Mouse (Mus musculus): ENCODE data around the gene Krt25. TPM values are rescaled to one million over a fixed set of nuclear protein-coding genes. Genes with fewer than 3 reads are reported as not detected.

The Krt25 gene
- not detected in 2 replicates for polyA plus RNA-seq (2015; fragmentation: Nextera tagmentation; extraction: Ambion mirVana)

GRCm38 (mm10) chr11:99322851-99323250, at the start of gene Krt25:
Gene Krt25, minus strand, starts transcription at chr11:99322951.
- no peak within 1 kb of the TSS for H3K9ac ChIP-seq (ENCODE audit: low read depth, low read length)
- H3K27me3 ChIP-seq (ENCODE audit: control insufficient read depth, insufficient read depth, low read depth, low read length) = no peaks in the 10 kb centered on the region
- H3K9me3 ChIP-seq (replicated peaks; ENCODE audit: control insufficient read depth, low read length) = no peaks in the 10 kb centered on the region
- no peak for ATAC-seq (ENCODE audit: low read depth)
- 79% methylated on average over 11 of the region's 11 CpGs for WGBS (ENCODE audit: insufficient replicate concordance)
- no peak within 1 kb of the TSS for H3K4me2 ChIP-seq (ENCODE audit: low read depth, low read length)
- no peaks in the 10 kb centered on the region for H3K4me1 ChIP-seq (ENCODE audit: control insufficient read depth, low read depth, low read length)
- H3K4me3 ChIP-seq (ENCODE audit: low read depth, low read length) = no peak within 1 kb of the TSS
- no peaks in the 10 kb centered on the region for H3K36me3 ChIP-seq (ENCODE audit: control insufficient read depth, insufficient read depth)
- no peak within 1 kb of the TSS for H3K27ac ChIP-seq (ENCODE audit: low read length)

GRCm38 (mm10) chr11:99369853-99370451, 47.2 kb upstream of the Krt25 start:
- Histone ChIP-seq H3K4me1 (ENCODE audit: control insufficient read depth, low read depth, low read length) (no peaks in the 10 kb centered on the region), H3K4me2 (ENCODE audit: low read depth, low read length) (no peak overlapping the region), H3K36me3 (ENCODE audit: control insufficient read depth, insufficient read depth) (no peaks in the 10 kb centered on the region), H3K27ac (ENCODE audit: low read length) (no peak overlapping the region), H3K4me3 (ENCODE audit: low read depth, low read length) (no peak overlapping the region), H3K9ac (ENCODE audit: low read depth, low read length) (no peak overlapping the region), H3K9me3 (replicated peaks; ENCODE audit: control insufficient read depth, low read length) (no peaks in the 10 kb centered on the region), H3K27me3 (ENCODE audit: control insufficient read depth, insufficient read depth, low read depth, low read length) (no peaks in the 10 kb centered on the region)
- no peak for ATAC-seq (ENCODE audit: low read depth)
- WGBS (ENCODE audit: insufficient replicate concordance) = 62% methylated on average over 8 of the region's 8 CpGs

GRCm38 (mm10) chr11:99369229-99369628, 46.5 kb upstream of the Krt25 start:
- H3K4me3 ChIP-seq (ENCODE audit: low read depth, low read length) = no peak overlapping the region
- WGBS (ENCODE audit: insufficient replicate concordance) = 19% methylated on average over 3 of the region's 3 CpGs
- no peaks in the 10 kb centered on the region for H3K4me1 ChIP-seq (ENCODE audit: control insufficient read depth, low read depth, low read length)
- no peaks in the 10 kb centered on the region for H3K27me3 ChIP-seq (ENCODE audit: control insufficient read depth, insufficient read depth, low read depth, low read length)
- no peaks in the 10 kb centered on the region for H3K9me3 ChIP-seq (replicated peaks; ENCODE audit: control insufficient read depth, low read length)
- H3K36me3 ChIP-seq (ENCODE audit: control insufficient read depth, insufficient read depth) = no peaks in the 10 kb centered on the region
- no peak for ATAC-seq (ENCODE audit: low read depth)
- no peak overlapping the region for H3K9ac ChIP-seq (ENCODE audit: low read depth, low read length)
- H3K4me2 ChIP-seq (ENCODE audit: low read depth, low read length) = no peak overlapping the region
- no peak overlapping the region for H3K27ac ChIP-seq (ENCODE audit: low read length)

- no peaks in the 10 kb centered on the region for H3K36me3 ChIP-seq (ENCODE audit: control insufficient read depth, insufficient read depth)
- no peak overlapping the region for H3K9ac ChIP-seq (ENCODE audit: low read depth, low read length)
- no peak overlapping the region for H3K27ac ChIP-seq (ENCODE audit: low read length)
- no peak for ATAC-seq (ENCODE audit: low read depth)
- no peak overlapping the region for H3K4me3 ChIP-seq (ENCODE audit: low read depth, low read length)
- no peaks in the 10 kb centered on the region for H3K9me3 ChIP-seq (replicated peaks; ENCODE audit: control insufficient read depth, low read length)
- H3K27me3 ChIP-seq (ENCODE audit: control insufficient read depth, insufficient read depth, low read depth, low read length) = no peaks in the 10 kb centered on the region
- 36% methylated on average over 10 of the region's 10 CpGs for WGBS (ENCODE audit: insufficient replicate concordance)
- H3K4me1 ChIP-seq (ENCODE audit: control insufficient read depth, low read depth, low read length) = no peaks in the 10 kb centered on the region
- H3K4me2 ChIP-seq (ENCODE audit: low read depth, low read length) = no peak overlapping the region
Observed at GRCm38 (mm10) chr11:99366791-99367190, 44.0 kb upstream of the Krt25 start.

GRCm38 (mm10) chr11:99364412-99364811, 41.7 kb upstream of the Krt25 start:
- Histone ChIP-seq H3K27me3 (ENCODE audit: control insufficient read depth, insufficient read depth, low read depth, low read length) (no peaks in the 10 kb centered on the region), H3K4me1 (ENCODE audit: control insufficient read depth, low read depth, low read length) (no peaks in the 10 kb centered on the region), H3K9me3 (replicated peaks; ENCODE audit: control insufficient read depth, low read length) (no peaks in the 10 kb centered on the region), H3K9ac (ENCODE audit: low read depth, low read length) (no peak overlapping the region), H3K27ac (ENCODE audit: low read length) (no peak overlapping the region), H3K4me2 (ENCODE audit: low read depth, low read length) (no peak overlapping the region), H3K36me3 (ENCODE audit: control insufficient read depth, insufficient read depth) (no peaks in the 10 kb centered on the region), H3K4me3 (ENCODE audit: low read depth, low read length) (no peak overlapping the region)
- 19% methylated on average over 9 of the region's 9 CpGs for WGBS (ENCODE audit: insufficient replicate concordance)
- ATAC-seq (ENCODE audit: low read depth) = no peak

GRCm38 (mm10) chr11:99361423-99361822, 38.7 kb upstream of the Krt25 start:
- H3K9ac ChIP-seq (ENCODE audit: low read depth, low read length) = no peak overlapping the region
- WGBS (ENCODE audit: insufficient replicate concordance) = 48% methylated on average over 8 of the region's 8 CpGs

GRCm38 (mm10) chr11:99351004-99351403, 28.3 kb upstream of the Krt25 start, which contains the start of gene Krt27:
Gene Krt27, minus strand, starts transcription at chr11:99351104.
- Histone ChIP-seq H3K9ac (ENCODE audit: low read depth, low read length) (no peak within 1 kb of the TSS), H3K27me3 (ENCODE audit: control insufficient read depth, insufficient read depth, low read depth, low read length) (no peaks in the 10 kb centered on the region), H3K4me3 (ENCODE audit: low read depth, low read length) (no peak within 1 kb of the TSS), H3K4me1 (ENCODE audit: control insufficient read depth, low read depth, low read length) (no peaks in the 10 kb centered on the region), H3K27ac (ENCODE audit: low read length) (no peak within 1 kb of the TSS), H3K36me3 (ENCODE audit: control insufficient read depth, insufficient read depth) (no peaks in the 10 kb centered on the region), H3K4me2 (ENCODE audit: low read depth, low read length) (no peak within 1 kb of the TSS), H3K9me3 (replicated peaks; ENCODE audit: control insufficient read depth, low read length) (no peaks in the 10 kb centered on the region)
- 62% methylated on average over 12 of the region's 12 CpGs for WGBS (ENCODE audit: insufficient replicate concordance)
- no peak for ATAC-seq (ENCODE audit: low read depth)

More at GRCm38 (mm10) chr11:99361423-99361822, 38.7 kb upstream of the Krt25 start:
- no peak overlapping the region for H3K4me2 ChIP-seq (ENCODE audit: low read depth, low read length)
- no peak for ATAC-seq (ENCODE audit: low read depth)
- H3K9me3 ChIP-seq (replicated peaks; ENCODE audit: control insufficient read depth, low read length) = no peaks in the 10 kb centered on the region
- H3K27me3 ChIP-seq (ENCODE audit: control insufficient read depth, insufficient read depth, low read depth, low read length) = no peaks in the 10 kb centered on the region
- no peak overlapping the region for H3K27ac ChIP-seq (ENCODE audit: low read length)
- no peak overlapping the region for H3K4me3 ChIP-seq (ENCODE audit: low read depth, low read length)
- H3K36me3 ChIP-seq (ENCODE audit: control insufficient read depth, insufficient read depth) = no peaks in the 10 kb centered on the region
- H3K4me1 ChIP-seq (ENCODE audit: control insufficient read depth, low read depth, low read length) = no peaks in the 10 kb centered on the region

GRCm38 (mm10) chr11:99339299-99339847, 16.6 kb upstream of the Krt25 start:
- Histone ChIP-seq H3K27me3 (ENCODE audit: control insufficient read depth, insufficient read depth, low read depth, low read length) (no peaks in the 10 kb centered on the region), H3K9me3 (replicated peaks; ENCODE audit: control insufficient read depth, low read length) (no peaks in the 10 kb centered on the region), H3K36me3 (ENCODE audit: control insufficient read depth, insufficient read depth) (no peaks in the 10 kb centered on the region), H3K27ac (ENCODE audit: low read length) (no peak overlapping the region), H3K4me1 (ENCODE audit: control insufficient read depth, low read depth, low read length) (no peaks in the 10 kb centered on the region), H3K4me3 (ENCODE audit: low read depth, low read length) (no peak overlapping the region), H3K9ac (ENCODE audit: low read depth, low read length) (no peak overlapping the region), H3K4me2 (ENCODE audit: low read depth, low read length) (no peak overlapping the region)
- ATAC-seq (ENCODE audit: low read depth) = no peak
- 71% methylated on average over 11 of the region's 11 CpGs for WGBS (ENCODE audit: insufficient replicate concordance)

- Histone ChIP-seq H3K9ac (ENCODE audit: low read depth, low read length) (no peak within 1 kb of the TSS), H3K27ac (ENCODE audit: low read length) (no peak within 1 kb of the TSS), H3K4me3 (ENCODE audit: low read depth, low read length) (no peak within 1 kb of the TSS), H3K27me3 (ENCODE audit: control insufficient read depth, insufficient read depth, low read depth, low read length) (no peaks in the 10 kb centered on the region), H3K4me1 (ENCODE audit: control insufficient read depth, low read depth, low read length) (no peaks in the 10 kb centered on the region), H3K36me3 (ENCODE audit: control insufficient read depth, insufficient read depth) (no peaks in the 10 kb centered on the region), H3K4me2 (ENCODE audit: low read depth, low read length) (no peak within 1 kb of the TSS), H3K9me3 (replicated peaks; ENCODE audit: control insufficient read depth, low read length) (no peaks in the 10 kb centered on the region)
- no peak for ATAC-seq (ENCODE audit: low read depth)
- 71% methylated on average over 11 of the region's 11 CpGs for WGBS (ENCODE audit: insufficient replicate concordance)
Observed at GRCm38 (mm10) chr11:99337866-99338265, 15.1 kb upstream of the Krt25 start, which contains the start of gene Krt26. Gene Krt26, minus strand, starts transcription at chr11:99337966.
